Mouse (Mus musculus): ENCODE measurements around the gene ccdc198.
A peak's percentile ranks its signal among the peaks of the same experiment; 100 is the strongest.

Gene ccdc198

GRCm38 (mm10) chr14:49197031-49197527, 48.2 kb downstream of the ccdc198 start:
- DNase-seq (ENCODE audit: low spot score) = no peak

- no peak for DNase-seq (ENCODE audit: low spot score)
These were observed 59.0 kb downstream of the ccdc198 start for GRCm38 (mm10) chr14:49186270-49186669.

- no peak for DNase-seq (ENCODE audit: low spot score)
These were observed 65.5 kb downstream of the ccdc198 start for GRCm38 (mm10) chr14:49179736-49180135.

- DNase-seq (ENCODE audit: low spot score) = no peak
These were observed 71.8 kb downstream of the ccdc198 start for GRCm38 (mm10) chr14:49173290-49174135.

- peak; percentile 70 for DNase-seq (ENCODE audit: low spot score)
These were observed 72.7 kb downstream of the ccdc198 start for GRCm38 (mm10) chr14:49172582-49172988.

GRCm38 (mm10) chr14:49171867-49172581, 73.2 kb downstream of the ccdc198 start, which contains the start of gene Naa30:
Gene Naa30, plus strand, starts transcription at chr14:49172226.
- DNase-seq (ENCODE audit: low spot score) = peak; percentile 95

- no peak for DNase-seq (ENCODE audit: low spot score)
These were observed 74.0 kb downstream of the ccdc198 start for GRCm38 (mm10) chr14:49171286-49171685.
